Mouse (Mus musculus) gonadal fat pad, adult 2 months (tissue): ENCODE results near the gene Tpm3. TPM values are rescaled to one million over a fixed set of nuclear protein-coding genes. Genes with fewer than 3 reads are reported as not detected.
A peak's percentile ranks its signal among the peaks of the same experiment; 100 is the strongest.
"Not testable (repeated sequence)": the region's sequence is repeated elsewhere in the genome, so short reads cannot be mapped to it uniquely, and the experiment has no call there.

Experiments
- DNase-seq: peaks from one replicate; pipeline ENCODE4 v3.0.0-alpha.2; 2012; ENCODE audit warnings: low read depth
- polyA plus RNA-seq: library from polyadenylated mRNA; depleted of rRNA; stranded (reverse); fragments of >200 nt; gene quantifications from 2 replicates; pipeline ENCODE4 v1.2.3, GENCODE M21; 2012

Tpm3 gene
- polyA plus RNA-seq, 1 experiment: 117 TPM

- no peak for DNase-seq
These were observed 11.4 kb downstream of the Tpm3 start for GRCm38 (mm10) chr3:90083698-90084324.

- DNase-seq: no peak
These were observed 12.3 kb downstream of the Tpm3 start for GRCm38 (mm10) chr3:90084790-90085189.

- DNase-seq: no peak
These were observed 12.8 kb downstream of the Tpm3 start for GRCm38 (mm10) chr3:90085281-90085680.

DNA sequence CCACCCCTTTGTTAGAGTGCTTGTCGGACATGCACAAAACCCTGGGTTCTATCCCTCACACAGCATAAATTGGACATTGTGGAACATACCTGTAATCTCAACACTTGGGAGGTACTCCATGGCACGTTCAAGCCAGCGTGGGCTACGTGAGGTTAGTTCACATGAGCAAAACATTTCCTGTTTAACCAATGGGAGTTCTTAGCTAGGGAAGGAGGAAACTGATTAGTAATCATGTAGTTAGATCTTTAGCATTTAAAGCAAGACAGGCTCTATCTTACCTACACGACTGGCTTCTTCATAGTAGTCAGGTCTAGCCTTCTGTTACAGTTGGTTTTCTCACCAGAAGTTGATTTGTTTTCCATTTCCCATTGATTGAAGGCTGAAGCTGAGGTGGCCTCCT is 13.6 kb downstream of the Tpm3 start:
- DNase-seq: no peak

GRCm38 (mm10) chr3:90088617-90089016 is 16.2 kb downstream of the Tpm3 start:
- DNase-seq: no peak

GRCm38 (mm10) chr3:90090892-90091291 is 18.4 kb downstream of the Tpm3 start:
- DNase-seq: no peak

GRCm38 (mm10) chr3:90094453-90094852 is 22.0 kb downstream of the Tpm3 start:
- DNase-seq: no peak

DNA sequence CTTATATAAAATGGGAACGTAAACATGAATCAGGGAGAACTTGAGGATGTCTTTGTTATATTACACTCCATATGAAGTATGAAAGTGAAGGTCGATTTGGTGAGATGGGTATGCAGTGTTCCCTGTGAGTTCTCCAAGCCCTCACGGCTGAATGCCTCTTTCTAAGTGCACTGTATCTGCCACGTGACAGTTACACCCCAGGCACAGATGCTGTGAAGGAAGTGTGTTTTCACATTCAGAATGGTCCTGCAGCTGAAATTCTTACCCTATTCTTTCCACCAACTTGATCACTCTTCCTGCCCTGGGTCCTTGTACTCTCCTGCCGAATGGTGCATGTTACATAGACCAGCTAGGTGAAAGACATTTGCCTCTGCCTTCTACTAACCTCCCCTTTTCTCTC is 25.5 kb downstream of the Tpm3 start:
- DNase-seq: no peak

- DNase-seq: no peak
These were observed 28.6 kb downstream of the Tpm3 start for GRCm38 (mm10) chr3:90101010-90101409.

DNA sequence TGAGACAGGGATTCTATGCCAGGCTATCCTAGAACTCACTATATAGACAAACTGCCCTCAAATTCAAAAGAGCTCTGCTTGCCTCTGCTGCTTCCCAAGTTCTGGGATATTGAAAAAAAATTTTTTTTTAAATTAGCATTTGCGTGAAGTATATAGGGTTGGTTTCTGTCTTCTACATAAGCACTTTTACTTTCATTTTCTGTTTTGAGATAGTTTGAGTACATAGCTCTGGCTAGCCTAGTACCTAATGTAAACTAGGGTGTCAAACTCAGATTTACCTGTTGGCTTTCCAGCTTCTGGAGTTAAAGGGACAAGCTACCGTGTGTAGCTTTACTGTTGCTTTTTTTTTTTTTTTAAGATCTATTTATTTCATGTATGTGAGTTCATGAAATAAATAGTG is 29.2 kb downstream of the Tpm3 start:
- DNase-seq: no peak

- DNase-seq: no peak
These were observed 29.8 kb downstream of the Tpm3 start for GRCm38 (mm10) chr3:90102239-90102638.

DNA sequence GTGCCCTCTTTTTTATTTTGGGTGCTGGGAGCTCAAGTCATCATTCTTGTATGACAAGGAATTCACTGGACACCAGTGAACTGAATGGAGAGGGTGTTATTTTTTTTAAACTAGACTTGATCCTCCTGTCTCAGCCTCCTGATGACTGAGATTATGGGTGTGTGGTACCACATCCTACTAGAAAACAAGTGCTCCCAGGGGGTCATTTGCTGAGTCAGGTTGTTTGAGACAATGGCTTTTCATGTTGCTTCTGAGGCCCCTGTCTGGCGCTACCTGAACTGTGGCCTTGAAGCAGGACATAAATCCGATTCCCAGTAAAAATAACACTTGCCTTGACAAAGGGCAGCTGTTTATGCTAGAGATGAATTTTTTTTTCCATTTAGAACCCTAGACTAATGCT is 30.7 kb downstream of the Tpm3 start:
- DNase-seq: no peak

DNA sequence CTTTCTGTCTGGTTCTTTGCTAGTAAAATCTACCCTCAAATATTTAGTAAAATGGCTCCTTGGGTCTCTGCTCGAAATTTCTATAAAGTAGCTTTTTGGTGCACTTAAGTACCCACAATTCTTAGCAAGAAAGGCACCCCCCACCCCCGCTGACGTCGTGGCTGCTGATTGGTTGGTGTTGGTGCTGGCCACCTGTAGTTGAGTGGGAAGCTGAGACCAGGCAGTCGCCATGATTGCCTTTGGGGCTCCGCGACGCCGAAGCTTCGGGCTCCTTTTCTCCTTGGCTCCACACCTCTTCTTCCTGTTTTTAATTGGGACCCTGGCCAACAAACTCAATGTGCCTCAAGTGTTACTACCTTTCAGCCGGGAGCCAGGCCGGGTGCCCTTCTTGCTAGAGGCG is 31.5 kb downstream of the Tpm3 start, which contains the start of gene Nup210l:
Gene Nup210l (plus strand): TSS at position 195 of the 400 bp plus-strand sequence.
- DNase-seq: no peak

DNA sequence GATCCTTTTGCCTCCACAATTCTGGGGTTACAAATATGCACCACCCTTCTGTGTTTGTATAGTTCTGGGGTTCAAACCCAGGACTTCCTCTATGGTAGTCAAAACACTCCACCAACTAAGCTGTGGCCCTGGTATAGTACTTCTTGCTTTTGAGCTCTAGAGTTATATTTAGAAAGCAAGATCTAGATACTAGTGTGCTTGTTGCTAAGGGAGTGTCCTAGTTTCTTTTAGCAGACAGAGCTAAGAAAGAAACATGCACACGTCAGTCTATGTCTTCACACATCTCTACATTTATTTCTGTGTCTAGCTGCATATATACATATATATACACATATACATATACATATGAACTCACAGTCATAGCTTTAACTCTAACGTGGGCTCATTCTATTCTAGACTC is 39.3 kb downstream of the Tpm3 start:
- no peak for DNase-seq

DNA sequence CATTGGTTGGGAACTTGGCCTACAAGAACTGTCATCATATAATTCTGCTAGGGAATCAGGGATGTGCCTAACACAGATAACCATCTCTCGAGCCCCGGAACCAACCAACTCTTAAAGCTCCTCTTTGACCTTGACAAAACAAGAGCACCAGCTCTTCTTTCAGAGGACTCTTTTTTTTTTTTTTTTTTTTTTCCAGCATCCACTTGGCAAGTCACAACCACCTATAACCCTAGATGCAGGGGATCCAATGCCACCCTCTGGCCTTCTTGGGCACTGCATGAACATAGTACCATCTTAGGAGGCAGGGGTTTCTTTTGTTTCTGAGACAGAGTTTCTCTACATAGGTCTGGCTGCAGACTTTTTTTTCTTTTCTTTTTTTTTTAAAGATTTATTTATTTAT is 41.9 kb downstream of the Tpm3 start:
- DNase-seq: no peak

GRCm38 (mm10) chr3:90115526-90115925 is 43.1 kb downstream of the Tpm3 start:
- no peak for DNase-seq

GRCm38 (mm10) chr3:90118132-90118790 is 45.8 kb downstream of the Tpm3 start:
- peak; percentile 42 for DNase-seq

- not testable (repeated sequence) for DNase-seq
These were observed 49.6 kb downstream of the Tpm3 start for GRCm38 (mm10) chr3:90122036-90122435.

GRCm38 (mm10) chr3:90125710-90126109 is 53.3 kb downstream of the Tpm3 start:
- DNase-seq: no peak

GRCm38 (mm10) chr3:90127881-90128280 is 55.4 kb downstream of the Tpm3 start:
- DNase-seq: no peak

GRCm38 (mm10) chr3:90132745-90133144 is 60.3 kb downstream of the Tpm3 start:
- no peak for DNase-seq

GRCm38 (mm10) chr3:90133331-90133730 is 60.9 kb downstream of the Tpm3 start:
- DNase-seq: no peak

GRCm38 (mm10) chr3:90134483-90134882 is 62.0 kb downstream of the Tpm3 start:
- no peak for DNase-seq

GRCm38 (mm10) chr3:90134993-90135392 is 62.5 kb downstream of the Tpm3 start:
- DNase-seq: no peak
